Mouse (Mus musculus) C2C12 (cell line): ENCODE measurements at regions not wholly inside any gene's neighbourhood (a gene's known extent, or its start where the extent isn't known, plus 50 kb on each side); places are given as distances from the start of the nearest gene placed in this dataset.

Experiments used
- H3K27me3 ChIP-seq: one replicate; pipeline ENCODE4 v1.6.1; 2011; ENCODE audit not compliant: control insufficient read depth, insufficient read depth, insufficient read length
- H3K36me3 ChIP-seq: one replicate; pipeline ENCODE4 v1.6.1; 2011; ENCODE audit not compliant: control insufficient read depth, insufficient read depth
- H3K4me3 ChIP-seq: one replicate; pipeline ENCODE4 v1.5.1; 2011; ENCODE audit warnings: mild to moderate bottlenecking, control low read depth; ENCODE audit not compliant: poor library complexity, insufficient read depth, severe bottlenecking
- H3K79me2 ChIP-seq: one replicate; pipeline ENCODE4 v1.6.1; 2011; ENCODE audit not compliant: control insufficient read depth, insufficient read depth
- H3K79me3 ChIP-seq: one replicate; pipeline ENCODE4 v1.6.1; 2011; ENCODE audit warnings: low read depth, control low read depth
- H3ac ChIP-seq: one replicate; pipeline ENCODE3; 2011; ENCODE audit warnings: low read depth; ENCODE audit not compliant: control insufficient read depth, insufficient read length
- CEBPB ChIP-seq: IDR thresholded peaks from one replicate; pipeline ENCODE4 v1.6.1; 2011; ENCODE audit warnings: low read depth, mild to moderate bottlenecking, control low read depth, moderate library complexity
- CTCF ChIP-seq: IDR thresholded peaks from one replicate; pipeline ENCODE4 v1.5.1; 2011; ENCODE audit not compliant: control insufficient read depth, insufficient read depth, insufficient read length
- FOSL1 ChIP-seq: IDR thresholded peaks from one replicate; pipeline ENCODE4 v1.8.0; 2011; ENCODE audit warnings: mild to moderate bottlenecking, low read length; ENCODE audit not compliant: poor library complexity, insufficient read depth, severe bottlenecking
- MAX ChIP-seq: IDR thresholded peaks from one replicate; pipeline ENCODE4 v1.6.1; 2011; ENCODE audit warnings: mild to moderate bottlenecking, control low read depth
- MYOD1 ChIP-seq: IDR thresholded peaks from one replicate; pipeline ENCODE4 v1.6.1; 2011; ENCODE audit warnings: low read depth; ENCODE audit not compliant: control insufficient read depth, insufficient read length
- MYOG ChIP-seq: IDR thresholded peaks from one replicate; pipeline ENCODE4 v1.6.1; 2011; ENCODE audit not compliant: control insufficient read depth, insufficient read length; ENCODE audit errors: extremely low read depth
- USF1 ChIP-seq: IDR thresholded peaks from one replicate; pipeline ENCODE4 v1.6.1; 2011; ENCODE audit warnings: low read depth, mild to moderate bottlenecking, control low read depth, moderate library complexity

- no peak for TF ChIP-seq CTCF
- TF ChIP-seq CEBPB = no peak
- TF ChIP-seq USF1 = no peak
- TF ChIP-seq MYOD1 = no peak
- TF ChIP-seq MYOG = no peak
- TF ChIP-seq MAX = no peak
- TF ChIP-seq FOSL1 = no peak
- H3K79me3 ChIP-seq = no peaks in the 10 kb centered on the region
- H3K4me3 ChIP-seq = no peak overlapping the region
- no peaks in the 10 kb centered on the region for H3K27me3 ChIP-seq
- H3ac ChIP-seq = no peak overlapping the region
- no peaks in the 10 kb centered on the region for H3K79me2 ChIP-seq
- H3K36me3 ChIP-seq = no peaks in the 10 kb centered on the region
Measured at GRCm38 (mm10) chr12:10209841-10210240, 159.9 kb upstream of the Nt5c1b start.

GRCm38 (mm10) chr12:10222821-10223220 is 147.0 kb upstream of the Nt5c1b start:
- Histone ChIP-seq H3ac (no peak overlapping the region), H3K36me3 (no peaks in the 10 kb centered on the region), H3K79me2 (no peaks in the 10 kb centered on the region), H3K79me3 (no peaks in the 10 kb centered on the region), H3K27me3 (no peaks in the 10 kb centered on the region), H3K4me3 (no peak overlapping the region)
- no peak for TF ChIP-seq MYOG
- TF ChIP-seq FOSL1 = no peak
- no peak for TF ChIP-seq MYOD1
- TF ChIP-seq CEBPB = no peak
- no peak for TF ChIP-seq MAX
- no peak for TF ChIP-seq CTCF
- TF ChIP-seq USF1 = no peak

- Histone ChIP-seq H3K27me3 (no peaks in the 10 kb centered on the region), H3K79me3 (no peaks in the 10 kb centered on the region), H3K79me2 (no peaks in the 10 kb centered on the region), H3K4me3 (no peak overlapping the region), H3K36me3 (no peaks in the 10 kb centered on the region), H3ac (no peak overlapping the region)
- TF ChIP-seq MAX (no peak), CTCF (no peak), USF1 (no peak), FOSL1 (no peak), MYOG (no peak), CEBPB (no peak), MYOD1 (no peak)
Measured at GRCm38 (mm10) chr12:10223832-10224231, 145.9 kb upstream of the Nt5c1b start.

- no peak overlapping the region for H3K4me3 ChIP-seq
- no peaks in the 10 kb centered on the region for H3K79me3 ChIP-seq
- no peaks in the 10 kb centered on the region for H3K36me3 ChIP-seq
- no peaks in the 10 kb centered on the region for H3K27me3 ChIP-seq
- no peaks in the 10 kb centered on the region for H3K79me2 ChIP-seq
- no peak overlapping the region for H3ac ChIP-seq
- TF ChIP-seq MYOG = no peak
- TF ChIP-seq USF1 = no peak
- TF ChIP-seq FOSL1 = no peak
- TF ChIP-seq CTCF = no peak
- TF ChIP-seq CEBPB = no peak
- TF ChIP-seq MYOD1 = no peak
- no peak for TF ChIP-seq MAX
Measured at GRCm38 (mm10) chr12:10231144-10231543, 138.6 kb upstream of the Nt5c1b start.

- H3ac ChIP-seq = no peak overlapping the region
- TF ChIP-seq CTCF (no peak), CEBPB (no peak), USF1 (no peak), FOSL1 (no peak), MYOG (no peak), MYOD1 (no peak), MAX (no peak)
- no peaks in the 10 kb centered on the region for H3K79me3 ChIP-seq
- H3K27me3 ChIP-seq = no peaks in the 10 kb centered on the region
- no peaks in the 10 kb centered on the region for H3K79me2 ChIP-seq
- H3K36me3 ChIP-seq = no peaks in the 10 kb centered on the region
- H3K4me3 ChIP-seq = no peak overlapping the region
Measured at GRCm38 (mm10) chr12:10231683-10232082, 138.1 kb upstream of the Nt5c1b start.

GRCm38 (mm10) chr12:10248110-10248509 is 121.7 kb upstream of the Nt5c1b start:
- TF ChIP-seq MYOD1 (no peak), USF1 (no peak), MYOG (no peak), FOSL1 (no peak), MAX (no peak), CEBPB (no peak), CTCF (no peak)
- H3ac ChIP-seq = no peak overlapping the region

More at GRCm38 (mm10) chr12:10248110-10248509, 121.7 kb upstream of the Nt5c1b start:
- H3K79me2 ChIP-seq = no peaks in the 10 kb centered on the region
- H3K36me3 ChIP-seq = no peaks in the 10 kb centered on the region
- no peaks in the 10 kb centered on the region for H3K79me3 ChIP-seq
- no peak overlapping the region for H3K4me3 ChIP-seq
- no peaks in the 10 kb centered on the region for H3K27me3 ChIP-seq
